In the genomic region with DNA sequence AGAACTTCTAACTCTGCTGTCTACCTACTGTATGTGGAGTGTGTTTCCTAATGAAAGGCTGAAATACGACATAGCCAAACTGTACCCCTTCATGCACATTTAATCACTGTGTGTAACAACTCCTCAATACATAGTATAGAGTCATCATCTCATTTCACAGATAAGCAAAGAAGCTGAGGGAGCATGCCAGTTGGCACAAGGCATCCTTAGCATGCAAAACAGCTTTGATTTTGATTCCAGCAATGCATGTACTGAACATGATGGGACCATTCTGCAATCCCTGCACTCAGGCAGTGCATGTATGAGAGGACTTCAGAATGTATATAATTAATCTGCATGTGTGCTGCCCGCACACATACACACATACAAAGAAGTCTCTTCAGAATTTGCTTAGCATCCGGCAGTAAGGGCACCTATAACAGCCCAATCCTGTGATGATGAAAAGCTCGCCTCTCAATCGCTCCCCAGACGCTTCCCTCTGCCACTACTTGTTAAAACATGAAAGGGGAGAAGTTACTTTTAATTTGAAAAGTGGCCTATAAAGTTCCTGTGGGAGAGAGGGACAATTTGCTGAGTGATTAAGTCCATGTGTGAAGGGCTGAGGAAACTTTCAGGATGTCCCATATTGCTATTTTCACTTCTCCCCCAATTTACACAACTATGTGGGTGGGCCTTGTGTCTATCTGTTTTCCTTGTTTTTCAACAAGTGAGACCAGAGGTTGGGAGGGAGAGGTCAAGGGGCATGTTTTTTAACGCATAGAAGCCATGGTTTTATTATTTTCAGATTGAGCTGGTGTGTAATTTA, we compare ENCODE assay signal across 27 mouse cellular contexts.
DNase-seq lines count a peak whose midpoint lies in the region; ATAC-seq and TF ChIP-seq lines count a peak whose summit lies in the region.
"Had no signal": no experiment of that assay in that cellular context is flagged by ENCODE, and none has a peak within 500 bp of the region (broad histone marks: within the 10 kb centered on the region; RNA-seq: fewer than 3 reads in every experiment).

No protein-coding gene starts in this region.

- no peak for TF ChIP-seq POLR2A in limb, embryonic 14.5 days (IDR thresholded peaks at IDR 0.05; ENCODE audit: borderline replicate concordance, extremely low read depth, insufficient read depth, insufficient read length)

- no peaks in the 10 kb centered on the region for H3K36me3 ChIP-seq in hindbrain, embryonic 10.5 days
- no peaks in the 10 kb centered on the region for H3K36me3 ChIP-seq in hindbrain, embryonic 16.5 days (ENCODE audit: control insufficient read depth, insufficient read depth, low read length)
- H3K36me3 ChIP-seq in embryonic facial prominence, embryonic 11.5 days (replicated peaks; ENCODE audit: control insufficient read depth, insufficient read depth, low read depth, low read length) = no peaks in the 10 kb centered on the region
- H3K36me3 ChIP-seq in limb, embryonic 14.5 days (ENCODE audit: control insufficient read depth, insufficient read depth, low read length) = no peaks in the 10 kb centered on the region
- no peaks in the 10 kb centered on the region for H3K36me3 ChIP-seq in midbrain, postnatal 0 days (ENCODE audit: insufficient read depth, low read length)
- no peaks in the 10 kb centered on the region for H3K36me3 ChIP-seq in kidney, embryonic 16.5 days (ENCODE audit: insufficient read depth, low read length)
- H3K36me3 ChIP-seq: embryonic facial prominence, embryonic 15.5 days; G1E; heart, embryonic 13.5 days; intestine, embryonic 15.5 days; midbrain, embryonic 12.5 days had no signal

- no peaks in the 10 kb centered on the region for H3K4me1 ChIP-seq in hindbrain, embryonic 10.5 days (replicated peaks)
- no peaks in the 10 kb centered on the region for H3K4me1 ChIP-seq in hindbrain, embryonic 16.5 days (ENCODE audit: control insufficient read depth, insufficient read depth, low read depth, low read length)
- no peaks in the 10 kb centered on the region for H3K4me1 ChIP-seq in embryonic facial prominence, embryonic 11.5 days (ENCODE audit: control insufficient read depth, insufficient read depth, low read length)
- H3K4me1 ChIP-seq in limb, embryonic 14.5 days (ENCODE audit: control insufficient read depth, insufficient read depth, low read length) = peaks cover 12% of the 10 kb centered on the region
- H3K4me1 ChIP-seq in midbrain, postnatal 0 days (ENCODE audit: insufficient read depth, low read length) = no peaks in the 10 kb centered on the region
- no peaks in the 10 kb centered on the region for H3K4me1 ChIP-seq in kidney, embryonic 16.5 days (ENCODE audit: insufficient read depth, low read length)
- H3K4me1 ChIP-seq: heart, embryonic 13.5 days; intestine, embryonic 15.5 days; midbrain, embryonic 12.5 days had no signal

- H3K4me3 ChIP-seq in hindbrain, embryonic 10.5 days = no peak overlapping the region
- H3K4me3 ChIP-seq in hindbrain, embryonic 16.5 days (ENCODE audit: low read length) = no peak overlapping the region
- no peak overlapping the region for H3K4me3 ChIP-seq in embryonic facial prominence, embryonic 11.5 days (ENCODE audit: low read depth, low read length)
- no peak overlapping the region for H3K4me3 ChIP-seq in limb, embryonic 14.5 days (replicated peaks; ENCODE audit: low read length)
- no peak overlapping the region for H3K4me3 ChIP-seq in midbrain, postnatal 0 days (ENCODE audit: low read depth, low read length)
- H3K4me3 ChIP-seq in kidney, embryonic 16.5 days (ENCODE audit: low read length) = no peak overlapping the region
- H3K4me3 ChIP-seq: embryonic facial prominence, embryonic 15.5 days; heart, embryonic 13.5 days; intestine, embryonic 15.5 days; midbrain, embryonic 12.5 days had no signal

- peak; percentile 9 for DNase-seq in hindbrain, embryonic 10.5 days (ENCODE audit: low spot score)
- DNase-seq in embryo, embryonic 10.5 days (ENCODE audit: low spot score) = peak; percentile 76
- peak; percentile 62 for DNase-seq in embryonic facial prominence, embryonic 11.5 days (ENCODE audit: low spot score)
- peak; percentile 40 for DNase-seq in limb, embryonic 14.5 days (ENCODE audit: low spot score)
- DNase-seq in midbrain, postnatal 0 days (ENCODE audit: low spot score) = no peak
- DNase-seq in cerebellum, postnatal 4 days (ENCODE audit: low spot score in 2 of 2) = no peak
- DNase-seq: adrenal gland, adult 8-10 months; cerebellum, adult 2 months; cerebellum, postnatal 36 days; gastrocnemius, postnatal 14 days; heart, adult 18-20 months; heart, postnatal 14 days; kidney, adult 8-10 months; kidney, postnatal 36 days; lung, postnatal 10 days; right cerebral cortex, postnatal 25 days; spleen, adult 18-20 months had no signal

- 68% methylated on average over 7 of the region's 7 CpGs for WGBS in hindbrain, embryonic 10.5 days
- 59% methylated on average over 7 of the region's 7 CpGs for WGBS in hindbrain, embryonic 16.5 days
- 23% methylated on average over 7 of the region's 7 CpGs for WGBS in embryonic facial prominence, embryonic 11.5 days
- WGBS in limb, embryonic 14.5 days = 6% methylated on average over 7 of the region's 7 CpGs
- WGBS in midbrain, postnatal 0 days = 72% methylated on average over 7 of the region's 7 CpGs
- WGBS in kidney, embryonic 16.5 days = 32% methylated on average over 7 of the region's 7 CpGs

- TF ChIP-seq CTCF in midbrain, postnatal 0 days (IDR thresholded peaks at IDR 0.05) = no peak

- ATAC-seq in hindbrain, embryonic 16.5 days = no peak
- no peak for ATAC-seq in embryonic facial prominence, embryonic 11.5 days (replicated peaks; ENCODE audit: insufficient number of reproducible peaks, low FRiP score, low TSS enrichment, low read depth)
- peak; percentile 19; the same call in 1 of the 2 replicates for ATAC-seq in limb, embryonic 14.5 days (ENCODE audit: low FRiP score, low read depth)
- no peak for ATAC-seq in midbrain, postnatal 0 days (ENCODE audit: low FRiP score)
- ATAC-seq in kidney, embryonic 16.5 days (ENCODE audit: low FRiP score, low TSS enrichment) = no peak
- ATAC-seq: activated CD4-positive, CD25-positive, alpha-beta regulatory T cell, adult 4 months; intestine, embryonic 15.5 days had no signal

- no peak overlapping the region for H3K9ac ChIP-seq in hindbrain, embryonic 16.5 days (ENCODE audit: low read depth, low read length)
- no peak overlapping the region for H3K9ac ChIP-seq in embryonic facial prominence, embryonic 11.5 days (replicated peaks; ENCODE audit: low read length)
- no peak overlapping the region for H3K9ac ChIP-seq in limb, embryonic 14.5 days (ENCODE audit: low read depth, low read length, severe bottlenecking)
- H3K9ac ChIP-seq in midbrain, postnatal 0 days (replicated peaks; ENCODE audit: low read length, poor library complexity, severe bottlenecking) = no peak overlapping the region
- H3K9ac ChIP-seq in kidney, embryonic 16.5 days (replicated peaks; ENCODE audit: low read length) = no peak overlapping the region
- H3K9ac ChIP-seq: embryonic facial prominence, embryonic 15.5 days; heart, embryonic 13.5 days; hindbrain, embryonic 14.5 days; intestine, embryonic 15.5 days; midbrain, embryonic 12.5 days had no signal

- H3K4me2 ChIP-seq in hindbrain, embryonic 16.5 days (ENCODE audit: low read length) = no peak overlapping the region
- no peak overlapping the region for H3K4me2 ChIP-seq in embryonic facial prominence, embryonic 11.5 days (ENCODE audit: low read depth, low read length)
- no peak overlapping the region for H3K4me2 ChIP-seq in limb, embryonic 14.5 days (replicated peaks; ENCODE audit: low read depth, low read length, severe bottlenecking)
- no peak overlapping the region for H3K4me2 ChIP-seq in midbrain, postnatal 0 days (ENCODE audit: low read depth, low read length, poor library complexity, severe bottlenecking)
- no peak overlapping the region for H3K4me2 ChIP-seq in kidney, embryonic 16.5 days (replicated peaks; ENCODE audit: low read depth, low read length)
- H3K4me2 ChIP-seq: embryonic facial prominence, embryonic 15.5 days; heart, embryonic 13.5 days; hindbrain, embryonic 14.5 days; intestine, embryonic 15.5 days; midbrain, embryonic 12.5 days had no signal

- H3K27me3 ChIP-seq in hindbrain, embryonic 10.5 days (ENCODE audit: insufficient read depth, poor library complexity, severe bottlenecking) = no peaks in the 10 kb centered on the region
- no peaks in the 10 kb centered on the region for H3K27me3 ChIP-seq in hindbrain, embryonic 16.5 days (replicated peaks; ENCODE audit: control insufficient read depth, insufficient read depth, low read length)
- H3K27me3 ChIP-seq in embryonic facial prominence, embryonic 11.5 days (ENCODE audit: control insufficient read depth, insufficient read depth, low read length) = no peaks in the 10 kb centered on the region
- H3K27me3 ChIP-seq in limb, embryonic 14.5 days (ENCODE audit: control insufficient read depth, insufficient read depth, low read length) = no peaks in the 10 kb centered on the region
- no peaks in the 10 kb centered on the region for H3K27me3 ChIP-seq in midbrain, postnatal 0 days (ENCODE audit: insufficient read depth, low read length)
- no peaks in the 10 kb centered on the region for H3K27me3 ChIP-seq in kidney, embryonic 16.5 days (ENCODE audit: insufficient read depth, low read length)
- H3K27me3 ChIP-seq: CH12.LX; embryonic facial prominence, embryonic 15.5 days; heart, embryonic 13.5 days; intestine, embryonic 15.5 days; midbrain, embryonic 12.5 days had no signal

- H3K9me3 ChIP-seq in hindbrain, embryonic 10.5 days = peaks cover 5% of the 10 kb centered on the region; the same call in 1 of the 2 replicates
- H3K9me3 ChIP-seq in hindbrain, embryonic 16.5 days (ENCODE audit: control insufficient read depth, low read length) = no peaks in the 10 kb centered on the region
- no peaks in the 10 kb centered on the region for H3K9me3 ChIP-seq in embryonic facial prominence, embryonic 11.5 days (replicated peaks; ENCODE audit: control insufficient read depth, low read length)
- H3K9me3 ChIP-seq in limb, embryonic 14.5 days (ENCODE audit: control insufficient read depth, low read length) = peaks cover 3% of the 10 kb centered on the region; the same call in 1 of the 2 replicates
- no peaks in the 10 kb centered on the region for H3K9me3 ChIP-seq in midbrain, postnatal 0 days (ENCODE audit: low read length)
- no peaks in the 10 kb centered on the region for H3K9me3 ChIP-seq in kidney, embryonic 16.5 days (ENCODE audit: low read length)
- H3K9me3 ChIP-seq: embryonic facial prominence, embryonic 15.5 days; G1E; heart, embryonic 13.5 days; intestine, embryonic 15.5 days had no signal

- H3K27ac ChIP-seq in hindbrain, embryonic 10.5 days = no peak overlapping the region
- H3K27ac ChIP-seq in hindbrain, embryonic 16.5 days (ENCODE audit: low read depth, low read length) = no peak overlapping the region
- H3K27ac ChIP-seq in embryonic facial prominence, embryonic 11.5 days (replicated peaks; ENCODE audit: low read depth, low read length) = no peak overlapping the region
- H3K27ac ChIP-seq in limb, embryonic 14.5 days (replicated peaks; ENCODE audit: low read depth, low read length) = no peak overlapping the region
- no peak overlapping the region for H3K27ac ChIP-seq in midbrain, postnatal 0 days (ENCODE audit: low read depth, low read length)
- no peak overlapping the region for H3K27ac ChIP-seq in kidney, embryonic 16.5 days (ENCODE audit: low read length)
- H3K27ac ChIP-seq: embryonic facial prominence, embryonic 15.5 days; heart, embryonic 13.5 days; hindbrain, embryonic 14.5 days; intestine, embryonic 15.5 days; midbrain, embryonic 12.5 days had no signal

Comparison
In these comparisons a context has a peak if more than half of its experiments do, and no peak if none do; other contexts are left out.
1. DNase-seq: peak in hindbrain, embryonic 10.5 days (single experiment), embryo, embryonic 10.5 days (single experiment), embryonic facial prominence, embryonic 11.5 days (single experiment) and limb, embryonic 14.5 days (single experiment); none in midbrain, postnatal 0 days (single experiment) and cerebellum, postnatal 4 days (0 of 2).